Comparison of ENCODE assay signal across 7 mouse cellular contexts in the genomic region with DNA sequence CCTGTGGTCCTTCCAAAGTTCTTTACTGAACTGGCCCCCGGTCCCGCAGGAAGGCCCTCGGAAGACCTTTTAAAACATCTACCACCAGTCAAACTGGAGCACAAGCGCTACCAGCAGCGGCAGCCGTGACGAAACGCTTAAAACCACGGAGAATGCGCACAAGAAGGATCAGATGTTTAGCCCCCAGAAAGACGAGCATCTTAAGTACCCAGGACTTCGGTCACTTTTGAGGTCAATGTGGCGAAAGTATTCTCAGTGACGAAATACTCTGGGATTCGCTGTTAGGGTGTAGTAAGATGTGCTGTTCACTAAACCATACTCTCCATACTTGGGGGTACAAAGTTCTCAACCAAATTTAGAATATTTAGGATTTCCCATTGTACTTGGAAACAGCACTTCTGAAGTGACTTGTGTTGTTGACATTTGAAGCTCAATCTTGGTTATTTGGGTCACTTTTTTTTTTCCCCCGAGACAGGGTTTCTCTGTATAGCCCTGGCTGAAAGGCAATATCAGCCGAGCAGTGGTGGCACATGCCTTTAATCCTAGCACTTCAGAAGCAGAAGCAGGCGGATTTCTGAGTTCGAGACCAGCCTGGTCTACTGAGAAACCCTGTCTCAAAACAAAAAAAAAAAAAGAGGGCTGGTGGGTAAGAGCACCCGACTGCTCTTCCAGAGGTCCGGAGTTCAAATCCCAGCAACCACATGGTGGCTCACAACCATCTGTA. TPM values are rescaled to one million over a fixed set of nuclear protein-coding genes. Genes with fewer than 3 reads are reported as not detected.
DNase-seq lines count a peak whose midpoint lies in the region; ATAC-seq lines count a peak whose summit lies in the region.

No protein-coding gene starts in this region.

- ATAC-seq in CD4-positive, CD25-positive, alpha-beta regulatory T cell, adult 4 months = peak; percentile 58
- ATAC-seq in forebrain, embryonic 14.5 days = no peak
- peak; percentile 5; the same call in 1 of the 2 replicates for ATAC-seq in liver, embryonic 13.5 days (ENCODE audit: low read depth)

- 19% methylated on average over 21 of the region's 21 CpGs for WGBS in forebrain, embryonic 14.5 days
- 9% methylated on average over 21 of the region's 21 CpGs for WGBS in liver, embryonic 13.5 days (ENCODE audit: insufficient replicate concordance)

- peaks cover 5% of the 10 kb centered on the region for H3K4me1 ChIP-seq in forebrain, embryonic 14.5 days (ENCODE audit: control insufficient read depth, insufficient read depth, low read length)
- peaks cover 16% of the 10 kb centered on the region for H3K4me1 ChIP-seq in liver, embryonic 13.5 days (replicated peaks)

- H3K4me3 ChIP-seq in forebrain, embryonic 14.5 days (ENCODE audit: low read depth, low read length) = peak overlapping the region; percentile 84
- peak overlapping the region; percentile 76 for H3K4me3 ChIP-seq in liver, embryonic 13.5 days (replicated peaks)

- no peaks in the 10 kb centered on the region for H3K9me3 ChIP-seq in forebrain, embryonic 14.5 days (replicated peaks; ENCODE audit: control insufficient read depth, low read length)
- no peaks in the 10 kb centered on the region for H3K9me3 ChIP-seq in liver, embryonic 13.5 days (replicated peaks)

- no peaks in the 10 kb centered on the region for H3K27me3 ChIP-seq in forebrain, embryonic 14.5 days (replicated peaks; ENCODE audit: control insufficient read depth, insufficient read depth, low read length)
- H3K27me3 ChIP-seq in liver, embryonic 13.5 days = no peaks in the 10 kb centered on the region
- no peaks in the 10 kb centered on the region for H3K27me3 ChIP-seq in splenic B cell, adult 2 months (ENCODE audit: control insufficient read depth, insufficient read depth, low read length, poor library complexity, severe bottlenecking)

- peak; percentile 48 to 57 for DNase-seq in B cell, adult 2 months
- DNase-seq in forebrain, embryonic 14.5 days (ENCODE audit: low spot score) = no peak
- no peak for DNase-seq in liver, embryonic 13.5 days
- DNase-seq in splenic B cell, adult 2 months (ENCODE audit: low read depth, low spot score) = peak; percentile 52
- DNase-seq in left cerebral cortex, adult 9 months (ENCODE audit: low spot score in 2 of 2) = no peak
- DNase-seq in spleen, postnatal 36 days (ENCODE audit: low spot score in 2 of 2) = no peak

- H3K36me3 ChIP-seq in forebrain, embryonic 14.5 days (ENCODE audit: control insufficient read depth, insufficient read depth, low read length) = no peaks in the 10 kb centered on the region
- H3K36me3 ChIP-seq in liver, embryonic 13.5 days = no peaks in the 10 kb centered on the region
- no peaks in the 10 kb centered on the region for H3K36me3 ChIP-seq in splenic B cell, adult 2 months (ENCODE audit: control insufficient read depth, insufficient read depth, low read length, poor library complexity, severe bottlenecking)

- peak overlapping the region; percentile 52; the same call in 1 of the 2 replicates for H3K27ac ChIP-seq in forebrain, embryonic 14.5 days (ENCODE audit: low read depth, low read length)
- peak overlapping the region; percentile 55 for H3K27ac ChIP-seq in liver, embryonic 13.5 days

- peak overlapping the region; percentile 74 for H3K4me2 ChIP-seq in forebrain, embryonic 14.5 days (ENCODE audit: low read length)
- peak overlapping the region; percentile 91 for H3K4me2 ChIP-seq in liver, embryonic 13.5 days

- H3K9ac ChIP-seq in forebrain, embryonic 14.5 days (ENCODE audit: low read length) = peak overlapping the region; percentile 91
- peak overlapping the region; percentile 80 for H3K9ac ChIP-seq in liver, embryonic 13.5 days

RNA-seq across cellular contexts. Expression of a gene that starts 6.3 kb away (rescaled TPM):
- polyA plus RNA-seq in CD4-positive, CD25-positive, alpha-beta regulatory T cell, adult 4 months (2017; shearing (Covaris generic)) = 1 to 10 TPM; 3.4 to 7.6 TPM
- polyA plus RNA-seq in forebrain, embryonic 14.5 days (2014; fragmentation: Nextera tagmentation; extraction: Ambion mirVana) = 9.3 and 11.7 TPM in 2 replicates
- polyA plus RNA-seq in liver, embryonic 13.5 days (2015; fragmentation: Nextera tagmentation; extraction: Ambion mirVana) = 2.2 TPM in 2 replicates

RNA-seq across cellular contexts. Expression of a gene that starts 12.9 kb away (rescaled TPM):
- 1 to 10 TPM in 1 of 2 experiments, not detected in 1; 1.1 TPM for polyA plus RNA-seq in CD4-positive, CD25-positive, alpha-beta regulatory T cell, adult 4 months (2017; shearing (Covaris generic))
- 2.5 TPM in 2 replicates for polyA plus RNA-seq in forebrain, embryonic 14.5 days (2014; fragmentation: Nextera tagmentation; extraction: Ambion mirVana)
- polyA plus RNA-seq in liver, embryonic 13.5 days (2015; fragmentation: Nextera tagmentation; extraction: Ambion mirVana) = 0.41 and 0.50 TPM in 2 replicates

RNA-seq across cellular contexts. Expression of a gene that starts 18.7 kb away (rescaled TPM):
- 1 to 10 TPM; 1.3 to 2.7 TPM for polyA plus RNA-seq in CD4-positive, CD25-positive, alpha-beta regulatory T cell, adult 4 months (2017; shearing (Covaris generic))
- polyA plus RNA-seq in forebrain, embryonic 14.5 days (2014; fragmentation: Nextera tagmentation; extraction: Ambion mirVana) = 4.0 and 4.4 TPM in 2 replicates
- 0.57 and 0.62 TPM in 2 replicates for polyA plus RNA-seq in liver, embryonic 13.5 days (2015; fragmentation: Nextera tagmentation; extraction: Ambion mirVana)

RNA-seq across cellular contexts. Expression of a gene that starts 18.8 kb away (rescaled TPM):
- not detected for polyA plus RNA-seq in CD4-positive, CD25-positive, alpha-beta regulatory T cell, adult 4 months (2017; shearing (Covaris generic))
- polyA plus RNA-seq in forebrain, embryonic 14.5 days (2014; fragmentation: Nextera tagmentation; extraction: Ambion mirVana) = not detected in 2 replicates
- 0.09 TPM in 1 of 2 replicates, not detected in the other for polyA plus RNA-seq in liver, embryonic 13.5 days (2015; fragmentation: Nextera tagmentation; extraction: Ambion mirVana)

RNA-seq across cellular contexts. Expression of a gene that starts 27.8 kb away (rescaled TPM):
- polyA plus RNA-seq in CD4-positive, CD25-positive, alpha-beta regulatory T cell, adult 4 months (2017; shearing (Covaris generic)) = 10 to 100 TPM; 19.6 to 33.9 TPM
- 133 and 140 TPM in 2 replicates for polyA plus RNA-seq in forebrain, embryonic 14.5 days (2014; fragmentation: Nextera tagmentation; extraction: Ambion mirVana)
- 53.9 and 59.1 TPM in 2 replicates for polyA plus RNA-seq in liver, embryonic 13.5 days (2015; fragmentation: Nextera tagmentation; extraction: Ambion mirVana)

Comparison
In these comparisons a context has a peak if more than half of its experiments do, and no peak if none do; other contexts are left out.
1. DNase-seq: peak in B cell, adult 2 months (2 of 2) and splenic B cell, adult 2 months (single experiment); none in forebrain, embryonic 14.5 days (single experiment), liver, embryonic 13.5 days (single experiment), left cerebral cortex, adult 9 months (0 of 2) and spleen, postnatal 36 days (0 of 2).